Mouse (Mus musculus): ENCODE results near the gene Klf2.

The Klf2 gene

GRCm38 (mm10) chr8:72333429-72334143 is 14.8 kb downstream of the Klf2 start:
- no peak for DNase-seq (ENCODE audit: low read depth, low spot score)

DNA sequence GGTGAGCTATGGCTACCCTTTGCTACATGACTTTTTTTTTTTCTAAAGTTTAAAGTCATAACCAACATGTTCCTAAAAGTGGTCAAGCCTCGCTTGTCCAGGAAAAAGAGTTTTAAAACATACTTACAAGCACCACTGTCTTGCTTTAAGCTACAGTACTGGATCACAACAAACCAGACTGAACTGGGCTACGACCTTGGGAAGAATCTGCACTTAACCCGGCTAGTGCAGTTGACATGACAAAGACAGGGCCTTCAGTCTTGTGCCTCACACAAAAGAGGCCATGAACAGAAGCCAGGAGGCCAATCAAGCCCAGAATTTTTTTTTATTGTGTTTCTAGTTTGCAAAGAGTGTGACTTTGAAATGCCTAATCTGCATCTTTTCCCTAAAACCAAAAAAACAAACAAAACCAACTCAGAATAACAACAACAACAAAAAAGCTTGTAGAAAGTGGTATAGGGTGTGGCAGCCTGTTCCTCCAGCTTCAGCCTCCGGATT is 15.4 kb downstream of the Klf2 start:
- no peak for DNase-seq (ENCODE audit: low read depth, low spot score)

GRCm38 (mm10) chr8:72336273-72336672 is 17.4 kb downstream of the Klf2 start:
- DNase-seq (ENCODE audit: low read depth, low spot score), result no peak

GRCm38 (mm10) chr8:72337034-72337433 is 18.2 kb downstream of the Klf2 start:
- DNase-seq (ENCODE audit: low read depth, low spot score), result no peak

GRCm38 (mm10) chr8:72342556-72343300 is 23.9 kb downstream of the Klf2 start:
- DNase-seq (ENCODE audit: low read depth, low spot score), result no peak

GRCm38 (mm10) chr8:72343725-72344124 is 24.9 kb downstream of the Klf2 start:
- DNase-seq (ENCODE audit: low read depth, low spot score), result peak; percentile 76

DNA sequence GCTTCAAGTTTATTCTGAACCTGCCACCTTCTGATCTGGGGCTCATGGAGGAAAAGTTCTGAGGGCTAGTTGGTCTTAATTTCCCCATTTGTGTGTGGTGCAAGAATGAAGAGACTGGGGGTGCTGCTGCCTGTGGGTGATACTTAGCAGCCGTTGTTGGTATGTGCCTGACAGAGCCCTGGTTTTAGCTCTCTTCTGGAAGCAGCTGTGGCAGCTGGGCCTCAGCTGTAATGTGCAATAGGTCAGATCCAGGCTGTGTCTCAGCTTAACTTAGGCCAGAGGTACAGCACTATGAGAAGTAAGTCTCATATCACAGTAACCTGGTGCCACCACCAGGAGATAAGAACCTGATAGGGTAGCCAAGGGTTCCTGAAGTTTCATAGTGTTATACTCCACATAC is 28.7 kb downstream of the Klf2 start:
- DNase-seq (ENCODE audit: low read depth, low spot score), result no peak

DNA sequence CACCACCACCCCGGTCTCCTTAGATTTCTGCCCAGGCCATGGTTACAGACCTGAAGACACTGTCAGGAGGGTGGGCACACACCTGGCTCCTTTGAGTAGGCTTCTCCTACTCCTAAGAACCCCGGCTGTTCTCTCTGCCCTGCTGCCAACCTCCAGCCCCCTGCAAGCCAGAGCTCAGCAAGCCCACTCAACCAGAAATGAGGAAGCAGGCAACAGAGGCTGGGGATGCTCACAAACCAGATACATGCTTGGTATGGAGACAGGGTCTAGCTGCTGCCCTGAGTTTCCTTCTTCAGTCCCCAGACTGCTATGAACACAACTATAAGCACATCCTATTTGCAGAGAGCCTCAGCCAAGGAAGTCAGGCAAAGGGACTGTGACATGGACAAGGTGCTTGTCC is 29.3 kb downstream of the Klf2 start:
- no peak for DNase-seq (ENCODE audit: low read depth, low spot score)

GRCm38 (mm10) chr8:72348956-72349355 is 30.1 kb downstream of the Klf2 start:
- no peak for DNase-seq (ENCODE audit: low read depth, low spot score)

DNA sequence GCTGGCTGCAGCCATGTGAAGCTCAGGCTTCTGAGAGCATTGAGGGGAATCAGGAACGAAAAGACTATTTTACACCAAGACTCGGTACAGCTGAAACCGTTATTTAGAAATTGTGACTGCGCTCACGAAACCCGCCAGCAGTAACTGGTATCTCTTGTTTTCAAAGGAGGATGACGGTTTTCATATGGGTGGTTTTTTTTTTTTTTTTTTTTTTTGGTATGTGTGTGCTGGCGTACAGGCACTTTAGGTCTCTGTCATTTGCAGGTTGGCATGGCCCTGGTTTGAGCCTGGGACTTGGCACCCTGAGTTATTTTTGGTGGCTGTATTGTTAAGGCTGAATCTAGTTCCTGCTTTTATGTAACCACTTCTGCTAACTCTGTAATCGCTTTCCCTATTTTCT is 31.0 kb downstream of the Klf2 start:
- peak; percentile 66 for DNase-seq (ENCODE audit: low read depth, low spot score)

- DNase-seq (ENCODE audit: low read depth, low spot score), result peak; percentile 87
Observed at GRCm38 (mm10) chr8:72350727-72351126, 31.9 kb downstream of the Klf2 start.

DNA sequence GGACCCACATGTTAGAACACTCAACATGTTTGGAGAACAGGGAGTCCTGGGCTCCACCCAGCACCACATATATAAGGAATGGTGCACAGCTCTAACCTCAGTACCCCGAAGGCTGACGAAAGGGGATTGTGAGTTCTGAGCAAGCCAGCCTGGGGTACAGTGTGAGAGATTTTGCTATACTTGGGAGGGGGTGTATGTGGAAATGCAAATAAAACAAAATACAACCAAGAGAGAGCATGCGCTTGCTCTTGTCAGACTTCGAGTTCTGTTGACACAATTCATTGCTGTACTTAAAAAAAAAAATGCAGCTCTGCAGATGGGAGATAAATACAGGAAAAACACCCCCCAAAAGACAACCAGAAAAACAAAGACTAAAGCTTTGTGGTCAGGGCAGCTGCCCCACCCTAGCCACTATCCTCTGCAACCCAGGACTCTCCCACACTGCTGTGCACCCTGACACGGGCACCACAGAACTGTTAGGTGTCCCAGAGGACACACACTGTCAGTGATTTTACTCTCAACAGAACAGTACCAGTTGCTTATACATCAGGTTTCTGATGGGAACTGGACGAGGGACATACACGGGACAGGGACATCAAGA is 32.7 kb downstream of the Klf2 start:
- DNase-seq (ENCODE audit: low read depth, low spot score), result peak; percentile 49

GRCm38 (mm10) chr8:72352951-72353699 is 34.3 kb downstream of the Klf2 start:
- DNase-seq (ENCODE audit: low read depth, low spot score), result peak; percentile 61

- no peak for DNase-seq (ENCODE audit: low read depth, low spot score)
Observed at GRCm38 (mm10) chr8:72353700-72354045, 34.8 kb downstream of the Klf2 start.

- peak; percentile 92 for DNase-seq (ENCODE audit: low read depth, low spot score)
Observed at GRCm38 (mm10) chr8:72354272-72354671, 35.4 kb downstream of the Klf2 start.

DNA sequence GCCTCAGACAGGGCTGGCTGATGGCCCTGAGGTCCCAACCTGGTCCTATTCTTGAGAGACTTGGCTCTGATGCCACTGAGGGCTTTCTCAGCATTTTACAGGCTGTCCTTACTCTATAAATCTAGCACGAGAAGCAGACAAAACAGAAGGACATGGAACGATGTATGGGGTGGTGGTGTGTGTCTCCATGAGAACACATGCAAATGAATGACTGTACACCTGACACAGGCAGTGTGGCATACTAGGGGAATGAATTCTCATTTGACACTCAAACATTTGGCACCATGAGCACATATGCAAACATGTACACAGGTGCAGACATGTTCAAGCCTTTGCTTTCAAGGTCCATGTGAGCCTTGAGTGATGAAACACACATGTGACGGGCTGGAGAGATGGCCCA is 37.8 kb downstream of the Klf2 start:
- DNase-seq (ENCODE audit: low read depth, low spot score), result no peak

DNA sequence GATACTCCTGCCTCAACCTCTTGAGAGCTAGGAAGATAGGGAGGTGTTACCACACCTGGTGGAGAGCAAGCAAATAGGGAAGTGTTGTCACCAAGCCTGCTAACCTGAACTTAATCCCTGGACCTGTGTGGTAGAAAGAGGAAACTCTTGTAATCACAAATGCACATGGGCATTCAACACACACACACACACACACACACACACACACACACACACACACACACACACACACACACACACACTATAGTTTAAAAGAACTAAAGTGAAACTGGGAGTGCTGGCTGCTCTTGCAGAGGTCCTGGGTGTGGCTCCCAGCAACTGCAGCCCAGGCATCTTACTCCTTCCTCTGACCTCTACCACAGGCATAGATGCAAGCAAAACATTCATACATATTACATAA is 41.3 kb downstream of the Klf2 start:
- DNase-seq (ENCODE audit: low read depth, low spot score), result peak; percentile 76

GRCm38 (mm10) chr8:72362754-72363153 is 43.9 kb downstream of the Klf2 start:
- no peak for DNase-seq (ENCODE audit: low read depth, low spot score)

GRCm38 (mm10) chr8:72363457-72363856 is 44.6 kb downstream of the Klf2 start:
- DNase-seq (ENCODE audit: low read depth, low spot score), result no peak

GRCm38 (mm10) chr8:72365016-72365415 is 46.2 kb downstream of the Klf2 start:
- peak; percentile 57 for DNase-seq (ENCODE audit: low read depth, low spot score)

GRCm38 (mm10) chr8:72365826-72366225 is 47.0 kb downstream of the Klf2 start:
- peak; percentile 93 for DNase-seq (ENCODE audit: low read depth, low spot score)

DNA sequence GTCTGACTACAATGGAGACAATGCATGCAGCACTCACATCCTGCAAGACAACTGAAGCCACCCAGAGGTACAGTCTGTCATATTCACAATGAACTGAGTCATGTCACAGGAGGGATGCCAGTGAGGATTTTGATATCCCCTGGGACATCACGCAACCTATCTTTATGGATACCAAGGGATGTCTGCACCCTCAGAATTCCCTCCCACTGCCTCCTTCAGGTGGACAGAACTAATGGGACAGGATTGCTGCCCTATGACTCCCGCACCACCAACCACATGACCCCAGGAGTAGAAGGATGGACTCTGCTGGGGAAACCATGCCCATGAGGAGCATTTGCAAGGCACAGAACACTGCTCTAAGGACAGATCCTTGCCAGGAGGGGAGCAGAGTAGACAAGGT is 47.6 kb downstream of the Klf2 start:
- DNase-seq (ENCODE audit: low read depth, low spot score), result peak; percentile 40

Data from CD4-positive, CD25-positive, alpha-beta regulatory T cell, adult 2 months (primary cell).